Mouse (Mus musculus) small intestine, adult 2 months (tissue): ENCODE data around the gene Dchs2.

Experiments
- CTCF ChIP-seq: fragments of 200-500 bp; IDR thresholded peaks from 2 replicates; pipeline ENCODE4 v1.5.1; 2012; ENCODE audit warnings: low read depth, mild to moderate bottlenecking, control low read depth, inconsistent platforms, low read length, moderate library complexity, mixed read lengths; ENCODE audit not compliant: insufficient replicate concordance, insufficient read length; ENCODE audit errors: extremely low read depth
- POLR2A ChIP-seq: fragments of 200-500 bp; IDR thresholded peaks from 2 replicates; pipeline ENCODE4 v1.6.1; 2012; ENCODE audit warnings: low read depth, mild to moderate bottlenecking, control low read depth, inconsistent platforms, low read length, moderate library complexity

DNA sequence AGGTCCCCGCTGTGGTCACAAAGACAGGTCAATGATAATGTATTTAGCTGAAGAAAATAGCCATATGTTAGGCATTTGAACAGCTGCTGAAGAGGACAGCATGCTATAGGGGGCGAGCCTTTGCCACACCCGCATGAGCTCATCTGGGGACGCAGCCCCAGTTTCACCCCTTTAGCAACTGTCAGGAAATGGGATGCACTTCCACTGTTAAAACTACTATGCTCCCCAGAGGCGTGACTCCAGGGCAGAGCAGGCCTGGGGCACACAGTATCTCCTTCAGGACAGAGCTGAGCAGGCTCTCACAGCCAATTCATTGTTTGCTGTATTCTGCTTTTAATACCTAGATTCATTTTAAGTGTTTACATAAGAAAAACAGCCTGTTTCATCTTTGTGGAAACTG is 84.2 kb downstream of the Dchs2 start:
- TF ChIP-seq CTCF (no peak), POLR2A (no peak)
